In the genomic region with DNA sequence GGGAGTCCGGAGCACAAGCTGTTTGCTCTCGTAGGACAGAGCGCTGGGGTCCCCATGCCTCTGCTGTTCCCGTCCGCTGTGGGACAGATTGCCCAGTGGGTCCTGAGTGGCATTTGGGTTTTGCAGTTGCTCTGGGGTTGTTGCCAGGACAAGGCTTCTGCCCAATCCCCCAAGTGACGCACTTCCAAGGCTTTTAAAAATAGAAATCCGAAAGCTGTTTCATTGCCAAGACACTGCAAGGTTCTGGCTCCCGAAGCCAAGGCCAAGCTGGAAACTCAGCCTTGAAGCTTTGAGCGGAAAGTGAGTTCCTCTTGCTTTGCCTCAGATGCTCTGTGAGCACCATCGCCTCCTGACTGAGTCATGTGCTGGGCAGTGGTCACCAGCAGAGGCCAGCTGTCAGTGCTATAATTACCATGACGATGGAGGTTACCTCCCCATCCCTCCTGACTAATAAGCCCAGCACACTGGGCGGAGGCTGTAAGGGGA, we compare ENCODE assay signal across 9 mouse cellular contexts. TPM values are rescaled to one million over a fixed set of nuclear protein-coding genes. Genes with fewer than 3 reads are reported as not detected.
DNase-seq lines count a peak whose midpoint lies in the region; TF ChIP-seq lines count a peak whose summit lies in the region.
"Had no signal": no experiment of that assay in that cellular context is flagged by ENCODE, and none has a peak within 500 bp of the region (broad histone marks: within the 10 kb centered on the region; RNA-seq: fewer than 3 reads in every experiment).

No protein-coding gene starts in this region.

- no peaks in the 10 kb centered on the region for H3K4me1 ChIP-seq in cortical plate, adult 2 months (ENCODE audit: control insufficient read depth, insufficient read depth, low read length)
- H3K4me1 ChIP-seq: limb, embryonic 13.5 days had no signal

- peak overlapping the region; percentile 56; the same call in 1 of the 2 replicates for H3K27ac ChIP-seq in cortical plate, adult 2 months (ENCODE audit: insufficient read depth, low read length)
- H3K27ac ChIP-seq in left cerebral cortex, adult 2 months, result peak overlapping the region; percentile 34; the same call in 1 of the 2 replicates
- H3K27ac ChIP-seq: limb, embryonic 13.5 days had no signal

- H3K4me3 ChIP-seq in cortical plate, adult 2 months (ENCODE audit: insufficient read depth, low read length), result no peak overlapping the region
- H3K4me3 ChIP-seq in left cerebral cortex, adult 2 months, result 0 out of 2 replicates have a peak overlapping the region, but pooled peaks have one; percentile 8
- H3K4me3 ChIP-seq: limb, embryonic 13.5 days had no signal

- DNase-seq in 3T3-L1 (ENCODE audit: low read depth, low spot score) (peak; percentile 89), NIH3T3 (ENCODE audit: low read depth) (peak; percentile 92)
- DNase-seq in heart, postnatal 25 days (ENCODE audit: low spot score), result peak; percentile 72
- peak; percentile 37 to 43 for DNase-seq in left cerebral cortex, adult 2 months (ENCODE audit: extremely low spot score in 1 of 2, low spot score in 2 of 2)
- DNase-seq in right cerebral cortex, postnatal 10 days (ENCODE audit: low spot score in 2 of 2), result peak; percentile 70 to 72
- no peak for DNase-seq in embryo, embryonic 11 days
- DNase-seq in embryo, embryonic 10.5 days (ENCODE audit: low spot score), result no peak

- intact Hi-C loops in heart, postnatal 25 days (cut with DNase I), result no loop called here
- intact Hi-C loops in left cerebral cortex, adult 2 months (cut with DNase I), result no loop called here

- no peak for TF ChIP-seq POLR2A in cortical plate, adult 2 months (IDR thresholded peaks at IDR 0.05; ENCODE audit: extremely low read depth, insufficient read depth, low read length)

- no peak for TF ChIP-seq CTCF in cortical plate, adult 2 months (IDR thresholded peaks at IDR 0.05; ENCODE audit: extremely low read depth, insufficient read depth, low read length)
- TF ChIP-seq CTCF in left cerebral cortex, adult 2 months (IDR thresholded peaks at IDR 0.05), result no peak

RNA-seq across cellular contexts. Expression of a gene that starts 54.7 kb away (rescaled TPM):
- 5.5 and 6.0 TPM in 2 replicates for polyA plus RNA-seq in cortical plate, adult 2 months (2012; rRNA removed)
- total RNA-seq in heart, postnatal 25 days (2021), result 10 to 100 TPM; 33.5 to 39.9 TPM
- 10 to 100 TPM; 11.4 to 11.5 TPM for total RNA-seq in left cerebral cortex, adult 2 months (2021)

Comparison
In these comparisons a context has a peak if more than half of its experiments do, and no peak if none do; other contexts are left out.
1. DNase-seq: peak in 3T3-L1 (single experiment), NIH3T3 (single experiment), heart, postnatal 25 days (single experiment), left cerebral cortex, adult 2 months (2 of 2) and right cerebral cortex, postnatal 10 days (2 of 2); none in embryo, embryonic 11 days (single experiment) and embryo, embryonic 10.5 days (single experiment).